9 mouse cellular contexts compared by ENCODE assay signal in the genomic region with DNA sequence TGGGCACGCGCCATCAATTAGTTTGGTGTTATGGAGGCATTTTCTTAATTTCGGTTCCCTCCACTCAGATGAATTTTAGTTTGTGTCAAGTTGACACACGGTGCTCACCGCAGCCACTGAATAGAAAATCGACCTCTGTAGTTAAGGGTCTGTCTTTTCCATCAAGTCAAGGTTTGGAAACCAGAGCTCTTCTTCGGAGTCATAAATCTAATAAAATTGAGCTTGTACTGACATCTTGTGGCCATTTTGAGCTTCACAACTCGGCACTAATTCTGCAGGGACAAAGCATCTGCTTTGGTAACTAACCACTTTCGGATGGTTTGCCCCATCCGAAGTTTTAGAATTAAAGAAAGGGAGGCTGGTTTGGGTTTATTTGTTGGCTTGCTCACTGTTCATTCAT.
DNase-seq lines count a peak whose midpoint lies in the region; ATAC-seq and TF ChIP-seq lines count a peak whose summit lies in the region.
"Had no signal": no experiment of that assay in that cellular context is flagged by ENCODE, and none has a peak within 500 bp of the region (broad histone marks: within the 10 kb centered on the region; RNA-seq: fewer than 3 reads in every experiment).

No protein-coding gene starts in this region.

- no peaks in the 10 kb centered on the region for H3K79me2 ChIP-seq in heart, adult 2 months (replicated peaks; ENCODE audit: control insufficient read depth, insufficient read depth, low read length)

- H3K4me2 ChIP-seq in hindbrain, embryonic 13.5 days, result no peak overlapping the region
- H3K4me2 ChIP-seq in midbrain, embryonic 16.5 days (ENCODE audit: low read length), result no peak overlapping the region
- H3K4me2 ChIP-seq: neural tube, embryonic 13.5 days had no signal

- H3K36me3 ChIP-seq in heart, adult 2 months (ENCODE audit: control insufficient read depth, insufficient read depth, low read length), result no peaks in the 10 kb centered on the region
- no peaks in the 10 kb centered on the region for H3K36me3 ChIP-seq in heart, embryonic 10.5 days
- H3K36me3 ChIP-seq in hindbrain, embryonic 13.5 days, result no peaks in the 10 kb centered on the region
- no peaks in the 10 kb centered on the region for H3K36me3 ChIP-seq in midbrain, embryonic 16.5 days (ENCODE audit: control insufficient read depth, insufficient read depth, low read length)
- H3K36me3 ChIP-seq: neural tube, embryonic 13.5 days had no signal

- no peak overlapping the region for H3K4me3 ChIP-seq in heart, adult 2 months
- H3K4me3 ChIP-seq in heart, embryonic 10.5 days, result no peak overlapping the region
- no peak overlapping the region for H3K4me3 ChIP-seq in hindbrain, embryonic 13.5 days
- H3K4me3 ChIP-seq in midbrain, embryonic 16.5 days (ENCODE audit: low read depth, low read length), result no peak overlapping the region
- H3K4me3 ChIP-seq: neural tube, embryonic 13.5 days had no signal

- no peaks in the 10 kb centered on the region for H3K4me1 ChIP-seq in heart, adult 2 months (ENCODE audit: control insufficient read depth, insufficient read depth, low read length)
- no peaks in the 10 kb centered on the region for H3K4me1 ChIP-seq in heart, embryonic 10.5 days
- H3K4me1 ChIP-seq in hindbrain, embryonic 13.5 days (replicated peaks), result no peaks in the 10 kb centered on the region
- no peaks in the 10 kb centered on the region for H3K4me1 ChIP-seq in midbrain, embryonic 16.5 days (ENCODE audit: control insufficient read depth, insufficient read depth, low read length)
- H3K4me1 ChIP-seq: neural tube, embryonic 13.5 days had no signal

- peak; percentile 66 for TF ChIP-seq CTCF in heart, adult 2 months (IDR thresholded peaks at IDR 0.05)

- H3K27me3 ChIP-seq in heart, adult 2 months (ENCODE audit: control insufficient read depth, insufficient read depth, low read length), result no peaks in the 10 kb centered on the region
- no peaks in the 10 kb centered on the region for H3K27me3 ChIP-seq in heart, embryonic 10.5 days (ENCODE audit: insufficient read depth, poor library complexity, severe bottlenecking)
- no peaks in the 10 kb centered on the region for H3K27me3 ChIP-seq in hindbrain, embryonic 13.5 days
- no peaks in the 10 kb centered on the region for H3K27me3 ChIP-seq in midbrain, embryonic 16.5 days (ENCODE audit: control insufficient read depth, insufficient read depth, low read depth, low read length)
- H3K27me3 ChIP-seq: neural tube, embryonic 13.5 days had no signal

- no peak overlapping the region for H3K9ac ChIP-seq in heart, adult 2 months (ENCODE audit: low read depth, low read length)
- no peak overlapping the region for H3K9ac ChIP-seq in hindbrain, embryonic 13.5 days
- H3K9ac ChIP-seq in midbrain, embryonic 16.5 days (ENCODE audit: low read depth, low read length), result no peak overlapping the region
- H3K9ac ChIP-seq: neural tube, embryonic 13.5 days had no signal

- no peak for DNase-seq in heart, adult 2 months
- no peak for DNase-seq in heart, embryonic 10.5 days (ENCODE audit: low spot score)
- peak; percentile 46 for DNase-seq in 416B (ENCODE audit: low read depth)
- DNase-seq in c-Kit-positive CD71-negative TER-119-negative erythroid progenitor cells, embryonic 14.5 days (ENCODE audit: low read depth), result peak; percentile 22
- DNase-seq in thymus, postnatal 36 days, result no peak
- no peak for DNase-seq in urinary bladder, postnatal 25 days (ENCODE audit: low spot score)

- intact Hi-C loops in heart, adult 2 months (cut with DNase I), result loop anchor here (2.0 to 10.0 kb wide), 3 partner anchors 709 to 951 kb away; a partner anchor contains a TSS

- 40% methylated on average over 10 of the region's 10 CpGs for WGBS in heart, adult 2 months
- WGBS in heart, embryonic 10.5 days, result 44% methylated on average over 10 of the region's 10 CpGs
- WGBS in hindbrain, embryonic 13.5 days, result 47% methylated on average over 10 of the region's 10 CpGs
- 44% methylated on average over 10 of the region's 10 CpGs for WGBS in midbrain, embryonic 16.5 days

- ATAC-seq in hindbrain, embryonic 13.5 days (ENCODE audit: low FRiP score), result peak; percentile 46; the same call in 1 of the 2 replicates
- ATAC-seq in midbrain, embryonic 16.5 days, result peak; percentile 82

- H3K27ac ChIP-seq in heart, adult 2 months, result no peak overlapping the region
- no peak overlapping the region for H3K27ac ChIP-seq in heart, embryonic 10.5 days
- no peak overlapping the region for H3K27ac ChIP-seq in hindbrain, embryonic 13.5 days
- no peak overlapping the region for H3K27ac ChIP-seq in midbrain, embryonic 16.5 days (ENCODE audit: low read length)
- H3K27ac ChIP-seq: neural tube, embryonic 13.5 days had no signal

- H3K9me3 ChIP-seq in heart, embryonic 10.5 days, result no peaks in the 10 kb centered on the region
- no peaks in the 10 kb centered on the region for H3K9me3 ChIP-seq in hindbrain, embryonic 13.5 days
- no peaks in the 10 kb centered on the region for H3K9me3 ChIP-seq in midbrain, embryonic 16.5 days (replicated peaks; ENCODE audit: control insufficient read depth, low read length, poor library complexity, severe bottlenecking)
- H3K9me3 ChIP-seq: neural tube, embryonic 13.5 days had no signal

- no peak for TF ChIP-seq POLR2A in heart, adult 2 months (IDR thresholded peaks at IDR 0.05; ENCODE audit: insufficient read depth, low read depth, low read length)

- no peak for TF ChIP-seq EP300 in heart, adult 2 months (IDR thresholded peaks at IDR 0.05; ENCODE audit: insufficient read depth, low read depth, low read length)

Comparison
In these comparisons a context has a peak if more than half of its experiments do, and no peak if none do; other contexts are left out.
1. DNase-seq: peak in 416B (single experiment) and c-Kit-positive CD71-negative TER-119-negative erythroid progenitor cells, embryonic 14.5 days (single experiment); none in heart, adult 2 months (0 of 2), heart, embryonic 10.5 days (single experiment), thymus, postnatal 36 days (0 of 2) and urinary bladder, postnatal 25 days (single experiment).